Mouse (Mus musculus): Measurements from ENCODE around the gene Ppef1.

DNA sequence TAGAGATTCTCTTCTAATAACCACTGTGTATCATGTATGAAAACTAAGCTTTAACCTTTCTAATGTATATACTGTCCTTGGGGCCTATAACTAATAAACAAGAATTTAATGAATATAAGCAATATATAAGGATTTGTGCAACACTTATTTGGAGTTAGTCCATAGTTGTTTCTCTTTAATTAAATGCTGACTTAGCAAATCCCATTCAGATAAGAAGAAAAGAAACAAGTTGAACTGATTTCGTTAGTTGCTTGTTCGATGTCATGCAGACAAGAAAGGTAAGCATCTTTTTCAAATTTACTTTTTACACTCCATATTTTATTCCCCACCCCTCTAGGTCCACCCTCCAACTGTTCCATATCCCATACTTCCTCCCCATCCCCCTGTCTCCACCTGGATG, 45.5 kb downstream of the Ppef1 start:
- no peak for TF ChIP-seq POLR2A (IDR thresholded peaks at IDR 0.05; ENCODE audit: control insufficient read depth, extremely low read depth, insufficient read depth, low read length, poor library complexity)
- no peak for TF ChIP-seq CTCF (IDR thresholded peaks at IDR 0.05; ENCODE audit: borderline replicate concordance, control insufficient read depth, extremely low read depth, insufficient read depth, low read length, poor library complexity)

Data from thymus, adult 2 months (tissue).